Comparison of ENCODE assay signal across 12 mouse cellular contexts in the genomic region with DNA sequence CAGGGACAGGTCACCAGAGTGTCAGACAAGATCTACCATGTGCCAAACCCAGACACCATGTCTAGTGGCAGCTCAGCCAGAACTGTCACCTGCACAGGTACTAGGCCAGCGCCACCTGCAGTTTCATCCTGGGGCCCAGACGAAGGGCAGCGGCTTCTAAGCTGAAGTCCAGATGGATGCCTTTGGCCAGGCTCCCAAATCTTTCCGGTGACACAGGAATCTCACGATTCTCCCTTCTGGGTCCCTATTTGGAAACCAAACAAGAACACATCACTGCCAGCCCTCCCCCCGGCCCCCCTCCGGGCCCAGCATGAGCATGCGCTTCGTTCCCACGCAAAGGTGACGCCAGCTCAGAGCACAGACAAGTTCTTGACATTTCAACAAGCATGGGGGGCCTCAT. TPM values are rescaled to one million over a fixed set of nuclear protein-coding genes. Genes with fewer than 3 reads are reported as not detected.
DNase-seq lines count a peak whose midpoint lies in the region; ATAC-seq lines count a peak whose summit lies in the region.
"Had no signal": no experiment of that assay in that cellular context is flagged by ENCODE, and none has a peak within 500 bp of the region (broad histone marks: within the 10 kb centered on the region; RNA-seq: fewer than 3 reads in every experiment).

No protein-coding gene starts in this region.

- H3K4me1 ChIP-seq in hindbrain, embryonic 12.5 days: peaks cover 19% of the 10 kb centered on the region
- H3K4me1 ChIP-seq in intestine, embryonic 16.5 days (ENCODE audit: control insufficient read depth, insufficient read depth, low read length): peaks cover 29% of the 10 kb centered on the region

- H3K27me3 ChIP-seq in hindbrain, embryonic 12.5 days: no peaks in the 10 kb centered on the region
- H3K27me3 ChIP-seq in intestine, embryonic 16.5 days (replicated peaks; ENCODE audit: control insufficient read depth, insufficient read depth, low read length): no peaks in the 10 kb centered on the region
- H3K27me3 ChIP-seq: heart, embryonic 12.5 days had no signal

- no peaks in the 10 kb centered on the region for H3K9me3 ChIP-seq in hindbrain, embryonic 12.5 days (replicated peaks)
- no peaks in the 10 kb centered on the region for H3K9me3 ChIP-seq in intestine, embryonic 16.5 days (ENCODE audit: control insufficient read depth, low read length)
- H3K9me3 ChIP-seq: heart, embryonic 12.5 days; megakaryocyte, embryonic 14.5 days had no signal

- H3K27ac ChIP-seq in hindbrain, embryonic 12.5 days: no peak overlapping the region
- H3K27ac ChIP-seq in intestine, embryonic 16.5 days (ENCODE audit: low read length): no peak overlapping the region

- H3K9ac ChIP-seq in hindbrain, embryonic 12.5 days: no peak overlapping the region
- no peak overlapping the region for H3K9ac ChIP-seq in intestine, embryonic 16.5 days (ENCODE audit: low read depth, low read length)
- H3K9ac ChIP-seq: heart, embryonic 12.5 days had no signal

- DNase-seq in gastrocnemius, postnatal 10 days: peak; percentile 13
- no peak for DNase-seq in gastrocnemius, postnatal 25 days
- peak; percentile 98 for DNase-seq in cerebellum, adult 11 months
- peak; percentile 23 to 29 for DNase-seq in frontal cortex, postnatal 25 days (ENCODE audit: low spot score in 2 of 2)
- DNase-seq in left cerebral cortex, postnatal 4 days: peak; percentile 87
- no peak for DNase-seq in natural killer cell, adult 2 months (ENCODE audit: low spot score in 2 of 2)
- DNase-seq: kidney, adult 11 months had no signal

- no peak overlapping the region for H3K4me2 ChIP-seq in hindbrain, embryonic 12.5 days (replicated peaks)
- H3K4me2 ChIP-seq in intestine, embryonic 16.5 days (ENCODE audit: low read depth, low read length): no peak overlapping the region
- H3K4me2 ChIP-seq: heart, embryonic 12.5 days had no signal

- no peak overlapping the region for H3K4me3 ChIP-seq in hindbrain, embryonic 12.5 days
- H3K4me3 ChIP-seq in intestine, embryonic 16.5 days (ENCODE audit: low read length): no peak overlapping the region
- H3K4me3 ChIP-seq: erythroblast, embryonic 14.5 days; heart, embryonic 12.5 days; megakaryocyte, embryonic 14.5 days had no signal

- 83% methylated on average over 11 of the region's 11 CpGs for WGBS in hindbrain, embryonic 12.5 days
- 81% methylated on average over 11 of the region's 11 CpGs for WGBS in intestine, embryonic 16.5 days

- ATAC-seq in hindbrain, embryonic 12.5 days (ENCODE audit: low FRiP score): no peak
- no peak for ATAC-seq in intestine, embryonic 16.5 days

- intact Hi-C loops in left cerebral cortex, postnatal 4 days (cut with DNase I): no loop called here

- H3K36me3 ChIP-seq in hindbrain, embryonic 12.5 days: peaks cover 45% of the 10 kb centered on the region
- H3K36me3 ChIP-seq in intestine, embryonic 16.5 days (ENCODE audit: control insufficient read depth, insufficient read depth, low read length): peaks cover 13% of the 10 kb centered on the region; the same call in 1 of the 2 replicates

RNA-seq across cellular contexts. Expression of gene Mgat3, which starts 10.2 kb away (rescaled TPM):
- 1 to 10 TPM; 2.8 to 3.1 TPM for total RNA-seq in gastrocnemius, postnatal 10 days (2021)
- total RNA-seq in gastrocnemius, postnatal 25 days (2021): 1 to 10 TPM in 1 of 2 experiments, under 1 TPM in 1; 0.87 to 1.1 TPM
- 10 to 100 TPM; 80.4 to 83.1 TPM for total RNA-seq in left cerebral cortex, postnatal 4 days (2021)
- polyA plus RNA-seq in hindbrain, embryonic 12.5 days (2016; fragmentation: Nextera tagmentation; extraction: Ambion mirVana): 12.0 and 12.2 TPM in 2 replicates
- polyA plus RNA-seq in intestine, embryonic 16.5 days (2015; fragmentation: Nextera tagmentation; extraction: Ambion mirVana): 14.8 and 19.7 TPM in 2 replicates
- polyA plus RNA-seq: erythroblast, embryonic 14.5 days had no signal

RNA-seq across cellular contexts. Expression of gene Tab1, which starts 30.3 kb away (rescaled TPM):
- 10 to 100 TPM; 17.1 to 20.6 TPM for total RNA-seq in gastrocnemius, postnatal 10 days (2021)
- total RNA-seq in gastrocnemius, postnatal 25 days (2021): 10 to 100 TPM; 13.8 to 14.6 TPM
- total RNA-seq in left cerebral cortex, postnatal 4 days (2021): 10 to 100 TPM; 27.7 to 36.2 TPM
- polyA plus RNA-seq in hindbrain, embryonic 12.5 days (2016; fragmentation: Nextera tagmentation; extraction: Ambion mirVana): 42.1 and 44.0 TPM in 2 replicates
- 28.2 and 29.6 TPM in 2 replicates for polyA plus RNA-seq in intestine, embryonic 16.5 days (2015; fragmentation: Nextera tagmentation; extraction: Ambion mirVana)

Comparison
In these comparisons a context has a peak if more than half of its experiments do, and no peak if none do; other contexts are left out.
1. DNase-seq: peak in gastrocnemius, postnatal 10 days (single experiment), cerebellum, adult 11 months (single experiment), frontal cortex, postnatal 25 days (2 of 2) and left cerebral cortex, postnatal 4 days (single experiment); none in gastrocnemius, postnatal 25 days (single experiment) and natural killer cell, adult 2 months (0 of 2).
2. RNA of gene Mgat3, which starts 10.2 kb away (total RNA-seq): 80.4 to 83.1 TPM in left cerebral cortex, postnatal 4 days; 2.8 to 3.1 TPM in gastrocnemius, postnatal 10 days and 0.87 to 1.1 TPM in gastrocnemius, postnatal 25 days; every median in the first group is over 10 times any median in the second.